Mouse (Mus musculus): ENCODE results near the gene U2af1l4.

Gene U2af1l4

GRCm38 (mm10) chr7:30553021-30553589, 10.0 kb upstream of the U2af1l4 start:
- DNase-seq: peak; percentile 24

GRCm38 (mm10) chr7:30553810-30554584, 9.1 kb upstream of the U2af1l4 start:
- DNase-seq: no peak

DNA sequence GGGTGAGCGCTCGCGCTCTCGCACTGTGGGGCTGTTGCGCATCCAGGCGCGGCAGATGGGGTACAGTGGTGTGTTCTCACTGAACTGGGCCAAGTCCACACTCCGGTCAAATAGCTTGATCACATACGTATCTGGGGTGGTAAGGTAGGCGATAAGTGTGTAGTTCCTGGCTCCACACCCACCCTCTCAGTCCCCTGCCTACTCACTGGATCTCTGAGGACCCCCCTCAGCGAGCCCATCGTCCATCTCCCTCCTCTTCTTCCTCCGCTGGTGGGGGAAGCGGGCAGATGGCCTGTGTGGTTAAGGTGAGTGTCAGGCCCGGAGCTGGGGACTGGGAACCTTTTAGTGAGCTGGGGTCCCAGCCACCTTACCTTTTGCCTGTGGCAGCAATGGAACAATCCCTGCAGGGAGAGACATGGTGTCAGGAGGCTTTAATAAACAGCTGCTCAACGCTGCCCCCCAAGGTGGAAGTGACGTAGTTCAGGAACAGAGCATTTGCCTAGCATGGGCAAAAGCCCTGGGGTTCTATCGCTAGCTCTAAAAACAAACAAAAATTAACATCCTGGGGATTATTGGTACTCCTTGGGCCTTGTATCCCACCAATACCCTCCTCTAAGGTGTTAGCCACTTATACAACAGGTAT, 6.1 kb upstream of the U2af1l4 start:
- peak; percentile 35 for DNase-seq

GRCm38 (mm10) chr7:30557901-30558514, 5.1 kb upstream of the U2af1l4 start:
- DNase-seq: no peak

GRCm38 (mm10) chr7:30558656-30559442, 4.3 kb upstream of the U2af1l4 start:
- no peak for DNase-seq

GRCm38 (mm10) chr7:30559443-30559954, 3.6 kb upstream of the U2af1l4 start, which contains the start of gene Lin37:
TSS of gene Lin37 (minus strand) at chr7:30559838.
- DNase-seq: peak; percentile 97

- DNase-seq: no peak
These were observed 2.8 kb upstream of the U2af1l4 start for GRCm38 (mm10) chr7:30560296-30560695.

DNA sequence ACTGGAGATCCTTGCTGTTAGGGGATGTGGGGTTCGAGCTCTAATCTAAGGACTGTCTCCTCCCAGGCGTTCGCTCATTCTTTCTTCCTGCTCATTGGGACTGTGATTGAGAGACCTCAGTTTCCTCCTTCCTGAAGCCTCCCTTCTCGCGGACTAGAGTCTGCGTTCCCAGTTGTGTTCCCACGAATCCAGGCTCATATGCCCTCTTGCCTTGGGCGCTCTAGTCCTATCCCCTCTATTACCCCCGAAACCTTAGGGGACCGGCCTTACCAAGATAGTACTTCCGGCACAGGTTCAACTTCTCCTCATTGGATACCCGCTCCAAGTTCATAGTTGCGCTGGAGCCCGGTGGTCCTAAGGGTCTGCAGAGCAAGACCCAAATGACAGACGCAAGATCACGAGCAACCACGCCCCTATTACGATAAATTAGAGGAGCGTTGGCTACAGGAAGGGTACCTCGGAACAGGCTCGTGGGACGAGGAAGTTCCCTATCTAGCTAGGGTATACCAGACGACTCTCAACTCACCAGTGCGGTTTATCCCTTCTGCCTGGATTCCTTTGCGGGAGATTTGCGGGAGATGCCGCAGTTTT, 480 bp upstream of the U2af1l4 start:
- no peak for DNase-seq

GRCm38 (mm10) chr7:30563906-30564280, 792 bp downstream of the U2af1l4 start:
- no peak for DNase-seq

- no peak for DNase-seq
These were observed 2.0 kb downstream of the U2af1l4 start, which contains the start of gene Igflr1 for GRCm38 (mm10) chr7:30564970-30565571. TSS of gene Igflr1 (plus strand) at chr7:30565427.

- DNase-seq: no peak
These were observed 2.9 kb downstream of the U2af1l4 start for GRCm38 (mm10) chr7:30566033-30566432.

- DNase-seq: no peak
These were observed 4.5 kb downstream of the U2af1l4 start for GRCm38 (mm10) chr7:30567555-30567954.

DNA sequence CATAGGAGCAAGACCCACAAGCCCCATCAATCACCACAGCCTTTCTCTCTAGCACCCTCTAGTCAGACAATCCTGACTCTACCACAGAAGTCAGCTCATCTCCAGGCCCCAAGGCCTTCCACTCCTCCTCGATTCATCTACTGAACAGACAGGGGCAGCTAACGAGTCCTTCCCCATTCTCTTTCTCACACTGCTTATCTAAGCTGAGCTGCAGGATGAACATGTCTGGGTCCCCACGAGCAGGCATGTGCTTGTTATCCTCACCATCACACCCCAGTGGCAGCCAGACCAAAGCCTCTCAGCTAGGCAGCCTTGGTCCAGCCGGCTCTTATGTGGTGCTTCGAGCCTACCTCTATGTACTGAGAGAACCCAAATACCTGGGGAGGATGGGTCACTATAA, 9.3 kb downstream of the U2af1l4 start:
- no peak for DNase-seq

- DNase-seq: no peak
These were observed 9.9 kb downstream of the U2af1l4 start for GRCm38 (mm10) chr7:30572969-30573368.

- no peak for DNase-seq
These were observed 16.8 kb downstream of the U2af1l4 start for GRCm38 (mm10) chr7:30579950-30580349.

DNA sequence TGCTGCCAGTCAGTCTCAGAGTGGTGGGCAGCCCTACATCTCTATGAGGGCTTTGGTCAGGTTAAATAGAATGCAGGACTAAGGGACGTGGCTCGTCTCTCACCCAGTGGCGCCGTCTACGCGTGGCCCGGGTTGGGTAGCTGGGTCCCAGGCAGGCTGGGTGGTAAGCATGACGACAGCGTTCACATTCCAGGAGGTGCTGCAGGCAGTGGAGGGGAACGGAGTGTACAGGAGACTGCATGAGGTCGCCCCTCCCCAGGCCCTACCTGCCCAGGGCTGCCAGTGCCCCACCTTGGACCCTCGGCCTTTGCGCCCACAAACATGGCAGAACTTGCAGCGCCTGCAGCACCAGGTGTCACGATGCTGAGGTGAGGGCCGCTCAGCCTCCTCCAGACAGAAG, 18.4 kb downstream of the U2af1l4 start:
- DNase-seq: no peak

GRCm38 (mm10) chr7:30584339-30584738, 21.2 kb downstream of the U2af1l4 start:
- no peak for DNase-seq

GRCm38 (mm10) chr7:30585170-30585569, 22.1 kb downstream of the U2af1l4 start:
- DNase-seq: no peak

DNA sequence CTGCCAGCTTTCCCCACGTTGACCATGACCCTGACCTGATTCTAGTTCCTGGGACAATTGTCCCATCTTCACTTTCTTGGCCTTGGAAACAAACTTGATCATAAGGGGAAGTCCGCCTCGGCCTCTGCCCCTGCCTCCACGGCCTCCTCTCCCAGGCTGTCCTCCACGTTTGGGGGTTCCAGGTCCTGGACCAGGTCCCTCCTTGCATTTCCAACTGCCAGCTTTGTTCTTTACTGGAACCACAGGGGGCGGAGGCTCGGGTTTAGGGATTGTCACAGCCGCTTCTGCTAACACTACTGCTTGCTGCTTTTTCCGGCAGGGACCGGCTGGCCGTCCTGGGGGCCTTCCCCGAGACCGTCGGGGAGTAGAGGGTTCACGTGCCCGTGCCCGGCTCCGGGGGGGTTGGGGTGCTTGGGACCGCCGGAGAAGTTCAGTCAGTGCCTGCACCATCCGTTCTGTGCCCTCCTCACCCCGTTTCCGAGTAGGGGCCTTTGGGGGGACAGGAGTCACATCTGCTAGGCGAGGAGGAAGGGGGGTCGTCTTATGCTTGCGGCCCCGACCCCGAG, 23.4 kb downstream of the U2af1l4 start:
- no peak for DNase-seq

- DNase-seq: peak; percentile 42
These were observed 25.0 kb downstream of the U2af1l4 start for GRCm38 (mm10) chr7:30587842-30588667.

Measured in embryo, embryonic 11 days (tissue).